Mouse (Mus musculus): ENCODE data around the gene Als2cl.

GRCm38 (mm10) chr9:110873681-110874659 lies 5.7 kb upstream of the Als2cl start:
- TF ChIP-seq CTCF (IDR thresholded peaks at IDR 0.05; ENCODE audit: low read depth, low read length) (no peak), GATA2 (IDR thresholded peaks at IDR 0.05; ENCODE audit: borderline replicate concordance, low read depth, low read length) (no peak), GATA1 (IDR thresholded peaks at IDR 0.05; ENCODE audit: borderline replicate concordance, low read length) (no peak)

All from G1E (cell line).